Mouse (Mus musculus): ENCODE results near the gene Rassf3.

GRCm38 (mm10) chr10:121360358-121360757 lies 115.8 kb downstream of the Rassf3 start:
- TF ChIP-seq EP300 (IDR thresholded peaks at IDR 0.05; ENCODE audit: low read depth) = no peak
- TF ChIP-seq CTCF (IDR thresholded peaks at IDR 0.05; ENCODE audit: low read depth) = no peak
